Mouse (Mus musculus): ENCODE measurements around the gene Krt222. TPM values are rescaled to one million over a fixed set of nuclear protein-coding genes. Genes with fewer than 3 reads are reported as not detected.
A peak's percentile ranks its signal among the peaks of the same experiment; 100 is the strongest.

The Krt222 gene
- polyA plus RNA-seq, 1 experiment from 2014 or later: 0.20 TPM

- Histone ChIP-seq H3K27me3 (ENCODE audit: low read depth, poor library complexity, severe bottlenecking) (no peaks in the 10 kb centered on the region), H3K9me3 (replicated peaks) (no peaks in the 10 kb centered on the region), H3K4me3 (peak within 1 kb of the TSS; percentile 93), H3K36me3 (peaks cover 28% of the 10 kb centered on the region), H3K27ac (peak within 1 kb of the TSS; percentile 100), H3K4me1 (peaks cover 20% of the 10 kb centered on the region)
- peak; percentile 87 for DNase-seq (ENCODE audit: low spot score)
- WGBS: under 1% methylated on average over 87 of the region's 87 CpGs
Measured at GRCm38 (mm10) chr11:99230261-99231048, 13.4 kb downstream of the Krt222 start, which contains the start of gene Smarce1. Smarce1 (minus strand) TSS chr11:99231017.

- no peaks in the 10 kb centered on the region for H3K27me3 ChIP-seq (ENCODE audit: low read depth, poor library complexity, severe bottlenecking)
- peak overlapping the region; percentile 100 for H3K27ac ChIP-seq
- peaks cover 20% of the 10 kb centered on the region for H3K4me1 ChIP-seq
- WGBS: under 1% methylated on average over 31 of the region's 31 CpGs
- H3K4me3 ChIP-seq: peak overlapping the region; percentile 93
- peaks cover 35% of the 10 kb centered on the region for H3K36me3 ChIP-seq
- DNase-seq (ENCODE audit: low spot score): no peak
- no peaks in the 10 kb centered on the region for H3K9me3 ChIP-seq (replicated peaks)
Measured at GRCm38 (mm10) chr11:99229641-99230260, 14.1 kb downstream of the Krt222 start.

DNA sequence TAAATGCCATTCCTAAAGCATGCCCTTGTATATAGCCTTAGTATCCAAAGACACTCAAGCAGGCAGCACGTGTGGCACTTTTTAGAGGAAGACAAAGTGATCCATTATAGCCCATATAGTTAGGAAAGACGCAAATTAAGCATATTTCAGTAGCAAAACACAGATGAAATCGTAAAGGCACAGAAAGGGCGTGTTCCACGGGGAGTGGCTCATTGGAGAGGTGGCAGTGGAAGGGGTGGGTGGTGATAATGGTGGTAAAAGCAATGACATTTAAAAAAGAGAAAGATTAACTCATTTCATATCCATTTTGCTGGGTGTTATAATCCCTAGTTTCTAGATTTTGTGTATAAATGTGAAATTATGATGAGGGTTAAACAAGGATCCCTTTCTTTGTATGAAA is 17.6 kb downstream of the Krt222 start:
- Histone ChIP-seq H3K36me3 (peaks cover 69% of the 10 kb centered on the region), H3K27ac (no peak overlapping the region), H3K4me3 (no peak overlapping the region), H3K4me1 (peaks cover 14% of the 10 kb centered on the region), H3K27me3 (ENCODE audit: low read depth, poor library complexity, severe bottlenecking) (no peaks in the 10 kb centered on the region), H3K9me3 (replicated peaks) (no peaks in the 10 kb centered on the region)
- no peak for DNase-seq (ENCODE audit: low spot score)
- WGBS: 94% methylated on average over 5 of the region's 5 CpGs

- peaks cover 4% of the 10 kb centered on the region; the same call in 1 of the 2 replicates for H3K4me1 ChIP-seq
- no peaks in the 10 kb centered on the region for H3K27me3 ChIP-seq (ENCODE audit: low read depth, poor library complexity, severe bottlenecking)
- H3K4me3 ChIP-seq: no peak overlapping the region
- WGBS: 90% methylated on average over 5 of the region's 5 CpGs
- no peak overlapping the region for H3K27ac ChIP-seq
- DNase-seq (ENCODE audit: low spot score): no peak
- no peaks in the 10 kb centered on the region for H3K9me3 ChIP-seq (replicated peaks)
- peaks cover 99% of the 10 kb centered on the region for H3K36me3 ChIP-seq
Measured at GRCm38 (mm10) chr11:99223310-99223709, 20.6 kb downstream of the Krt222 start.

DNA sequence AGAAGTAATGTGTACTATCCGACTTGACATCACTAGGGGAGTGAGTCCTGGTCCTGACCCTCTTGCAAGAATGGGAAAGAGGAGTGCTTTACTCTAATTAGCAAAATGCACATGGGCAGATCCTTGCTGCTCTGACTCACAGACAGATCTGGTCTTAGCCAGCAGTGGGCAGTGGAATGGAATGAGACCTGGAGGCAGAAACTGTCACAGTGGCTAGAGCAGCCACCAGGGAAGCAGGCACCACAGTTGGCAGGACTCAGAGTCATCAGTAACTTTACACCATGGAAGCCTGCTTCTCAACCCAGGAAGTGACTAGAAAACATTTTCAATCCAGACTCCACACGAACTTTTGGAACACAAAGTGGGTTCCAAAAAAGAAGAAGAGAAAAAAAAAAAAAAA is 22.1 kb downstream of the Krt222 start:
- Histone ChIP-seq H3K27ac (no peak overlapping the region), H3K4me1 (no peaks in the 10 kb centered on the region), H3K4me3 (no peak overlapping the region), H3K36me3 (peaks cover 99% of the 10 kb centered on the region), H3K27me3 (ENCODE audit: low read depth, poor library complexity, severe bottlenecking) (no peaks in the 10 kb centered on the region), H3K9me3 (replicated peaks) (no peaks in the 10 kb centered on the region)
- 78% methylated on average over 2 of the region's 2 CpGs for WGBS
- no peak for DNase-seq (ENCODE audit: low spot score)

- H3K36me3 ChIP-seq: peaks cover 99% of the 10 kb centered on the region
- WGBS: 94% methylated on average over 7 of the region's 7 CpGs
Measured at GRCm38 (mm10) chr11:99217248-99217986, 26.5 kb downstream of the Krt222 start.

DNA sequence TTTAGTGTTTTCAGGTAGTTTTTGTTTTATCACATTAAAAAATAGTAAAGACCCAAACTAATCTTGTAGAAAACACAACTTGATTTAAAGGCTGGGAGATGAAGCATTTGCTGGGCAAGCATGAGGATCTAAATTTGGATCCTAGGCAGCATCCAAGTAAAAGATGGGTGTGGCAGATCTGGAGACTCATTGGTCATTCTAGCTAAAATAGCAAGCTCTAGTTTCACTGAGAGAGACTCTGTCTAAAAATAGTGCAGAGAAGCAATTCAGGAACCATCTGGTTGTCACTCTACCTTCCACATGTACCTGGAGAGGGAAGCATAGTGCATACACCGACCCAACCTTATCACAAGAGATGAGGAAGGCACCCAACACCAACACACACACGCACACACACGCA is 27.7 kb downstream of the Krt222 start:
- Histone ChIP-seq H3K27ac (no peak overlapping the region), H3K36me3 (peaks cover 100% of the 10 kb centered on the region), H3K27me3 (ENCODE audit: low read depth, poor library complexity, severe bottlenecking) (no peaks in the 10 kb centered on the region), H3K9me3 (replicated peaks) (no peaks in the 10 kb centered on the region), H3K4me3 (no peak overlapping the region), H3K4me1 (no peaks in the 10 kb centered on the region)
- DNase-seq (ENCODE audit: low spot score): no peak
- WGBS: over 99% methylated on average over 3 of the region's 3 CpGs

More at GRCm38 (mm10) chr11:99217248-99217986, 26.5 kb downstream of the Krt222 start:
- no peak for DNase-seq (ENCODE audit: low spot score)
- Histone ChIP-seq H3K27ac (no peak overlapping the region), H3K27me3 (ENCODE audit: low read depth, poor library complexity, severe bottlenecking) (no peaks in the 10 kb centered on the region), H3K9me3 (replicated peaks) (no peaks in the 10 kb centered on the region), H3K4me1 (no peaks in the 10 kb centered on the region), H3K4me3 (no peak overlapping the region)

DNA sequence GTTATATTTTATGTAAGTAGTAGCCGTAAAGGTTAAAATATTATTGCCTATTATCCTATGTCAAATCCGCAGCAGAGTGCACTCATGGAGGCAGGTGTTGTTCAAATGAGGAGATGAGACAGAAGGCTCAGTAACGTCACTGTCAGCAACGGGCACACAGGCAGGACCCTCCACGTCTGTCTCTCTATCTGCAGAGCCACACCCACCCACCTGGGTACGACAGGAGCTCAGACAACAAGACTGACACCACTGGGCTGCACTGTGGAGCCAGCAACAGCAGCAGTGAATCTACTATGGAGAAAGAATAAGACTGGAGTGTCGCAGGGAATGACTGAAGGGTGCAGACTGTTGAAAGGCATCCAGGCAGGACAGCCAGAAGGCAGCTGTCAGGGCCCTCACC is 31.2 kb downstream of the Krt222 start:
- Histone ChIP-seq H3K27ac (no peak overlapping the region), H3K4me3 (no peak overlapping the region), H3K36me3 (peaks cover 95% of the 10 kb centered on the region), H3K27me3 (ENCODE audit: low read depth, poor library complexity, severe bottlenecking) (no peaks in the 10 kb centered on the region), H3K4me1 (no peaks in the 10 kb centered on the region), H3K9me3 (replicated peaks) (no peaks in the 10 kb centered on the region)
- no peak for DNase-seq (ENCODE audit: low spot score)
- 86% methylated on average over 7 of the region's 7 CpGs for WGBS

- Histone ChIP-seq H3K27me3 (ENCODE audit: low read depth, poor library complexity, severe bottlenecking) (no peaks in the 10 kb centered on the region), H3K27ac (no peak overlapping the region), H3K4me3 (no peak overlapping the region), H3K4me1 (no peaks in the 10 kb centered on the region), H3K9me3 (replicated peaks) (no peaks in the 10 kb centered on the region), H3K36me3 (peaks cover 87% of the 10 kb centered on the region)
- 82% methylated on average over 2 of the region's 2 CpGs for WGBS
- DNase-seq (ENCODE audit: low spot score): no peak
Measured at GRCm38 (mm10) chr11:99211964-99212363, 31.9 kb downstream of the Krt222 start.

DNA sequence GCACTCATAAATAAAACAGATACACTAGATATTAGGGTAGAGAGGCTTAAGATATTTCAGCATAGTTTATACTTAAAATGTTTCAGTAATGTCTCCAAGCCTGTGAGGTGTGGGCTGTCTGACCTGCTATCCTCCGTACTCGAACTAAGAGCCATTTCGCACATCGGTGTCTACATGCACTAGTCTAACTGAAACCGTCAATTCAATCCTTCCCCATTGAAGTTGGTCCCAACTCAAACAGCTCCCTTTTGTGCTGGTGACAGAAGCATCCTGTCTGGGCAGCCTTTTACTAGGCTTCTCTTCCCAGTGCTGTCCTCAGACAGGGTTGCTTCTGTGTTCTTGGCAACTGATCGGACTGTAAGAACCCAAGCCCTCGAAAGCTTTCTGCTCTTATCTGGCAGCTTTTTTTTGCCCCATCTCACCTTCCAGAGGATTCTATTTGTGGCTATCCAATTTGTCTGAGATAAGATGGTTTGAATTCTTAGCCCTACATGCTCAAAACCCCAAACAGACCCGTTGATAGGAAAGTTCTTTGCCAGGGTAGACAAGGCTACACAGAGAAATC is 35.7 kb downstream of the Krt222 start:
- H3K4me1 ChIP-seq: peaks cover 9% of the 10 kb centered on the region; the same call in 1 of the 2 replicates
- H3K27ac ChIP-seq: no peak overlapping the region
- no peak overlapping the region for H3K4me3 ChIP-seq
- 88% methylated on average over 8 of the region's 8 CpGs for WGBS
- H3K9me3 ChIP-seq (replicated peaks): no peaks in the 10 kb centered on the region
- peaks cover 50% of the 10 kb centered on the region for H3K36me3 ChIP-seq
- DNase-seq (ENCODE audit: low spot score): no peak
- H3K27me3 ChIP-seq (ENCODE audit: low read depth, poor library complexity, severe bottlenecking): no peaks in the 10 kb centered on the region

- Histone ChIP-seq H3K27ac (no peak overlapping the region), H3K27me3 (ENCODE audit: low read depth, poor library complexity, severe bottlenecking) (no peaks in the 10 kb centered on the region), H3K4me3 (no peak overlapping the region), H3K9me3 (replicated peaks) (no peaks in the 10 kb centered on the region), H3K4me1 (peaks cover 9% of the 10 kb centered on the region; the same call in 1 of the 2 replicates), H3K36me3 (peaks cover 42% of the 10 kb centered on the region)
- WGBS: 13% methylated on average over 2 of the region's 2 CpGs
- no peak for DNase-seq (ENCODE audit: low spot score)
Measured at GRCm38 (mm10) chr11:99207449-99207848, 36.4 kb downstream of the Krt222 start.

DNA sequence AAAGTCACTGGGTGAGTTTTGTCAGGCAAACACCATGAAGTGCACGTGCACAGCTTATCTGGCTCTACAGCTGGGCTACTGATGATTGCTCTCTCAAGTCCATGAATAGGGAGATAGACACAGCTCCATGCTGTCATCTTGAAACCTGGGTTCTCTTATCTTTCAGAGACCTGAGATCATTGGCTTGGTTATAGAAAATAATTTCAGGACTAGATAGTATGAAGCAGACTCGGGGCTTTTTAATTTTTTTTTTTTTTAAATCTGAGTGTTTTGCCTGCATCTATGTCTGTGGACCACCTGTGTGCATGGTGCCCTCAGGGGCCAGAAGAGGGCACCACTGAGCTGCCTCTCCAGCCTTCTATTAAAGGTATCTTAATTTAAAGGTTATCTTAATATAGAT is 36.9 kb downstream of the Krt222 start:
- Histone ChIP-seq H3K9me3 (replicated peaks) (no peaks in the 10 kb centered on the region), H3K4me3 (no peak overlapping the region), H3K4me1 (peaks cover 9% of the 10 kb centered on the region; the same call in 1 of the 2 replicates), H3K27me3 (ENCODE audit: low read depth, poor library complexity, severe bottlenecking) (no peaks in the 10 kb centered on the region), H3K27ac (no peak overlapping the region), H3K36me3 (peaks cover 37% of the 10 kb centered on the region)
- DNase-seq (ENCODE audit: low spot score): no peak
- WGBS: 41% methylated on average over 2 of the region's 2 CpGs

Data from limb, embryonic 10.5 days (tissue).